ENCODE assay signal across 35 mouse cellular contexts in the genomic region with DNA sequence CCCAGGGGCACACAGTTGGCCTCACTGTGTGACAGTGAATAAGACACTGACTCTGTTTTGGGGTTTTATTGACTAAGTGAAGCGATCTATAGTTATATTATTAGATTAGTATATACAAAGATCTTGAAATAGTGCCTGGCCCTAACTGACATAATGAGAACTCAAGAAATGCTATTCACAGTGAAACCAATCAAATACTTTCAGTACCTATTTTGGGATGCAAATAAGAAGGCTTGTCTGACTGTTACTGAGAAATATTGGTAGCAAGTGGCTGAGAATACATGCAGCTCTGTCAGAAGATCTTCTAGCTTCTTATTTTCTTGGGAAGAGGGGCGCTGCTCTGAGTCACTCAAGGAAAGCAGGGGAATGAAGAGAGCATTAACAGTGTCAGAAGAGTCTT.
"Had no signal": no experiment of that assay in that cellular context is flagged by ENCODE, and none has a peak within 500 bp of the region (broad histone marks: within the 10 kb centered on the region; RNA-seq: fewer than 3 reads in every experiment).

No protein-coding gene starts in this region.

- H3K27me3 ChIP-seq: heart, embryonic 12.5 days; heart, embryonic 13.5 days; heart, embryonic 15.5 days; hindbrain, embryonic 12.5 days; hindbrain, embryonic 13.5 days; hindbrain, embryonic 15.5 days; intestine, embryonic 15.5 days; kidney, embryonic 15.5 days had no signal

- H3K36me3 ChIP-seq: heart, embryonic 12.5 days; heart, embryonic 13.5 days; heart, embryonic 15.5 days; hindbrain, embryonic 10.5 days; hindbrain, embryonic 12.5 days; hindbrain, embryonic 13.5 days; hindbrain, embryonic 15.5 days; intestine, embryonic 15.5 days; kidney, embryonic 15.5 days had no signal

- H3K4me2 ChIP-seq: heart, embryonic 11.5 days; heart, embryonic 12.5 days; heart, embryonic 13.5 days; heart, embryonic 15.5 days; hindbrain, embryonic 12.5 days; hindbrain, embryonic 13.5 days; hindbrain, embryonic 14.5 days; hindbrain, embryonic 15.5 days; intestine, embryonic 15.5 days; kidney, embryonic 15.5 days had no signal

- H3K9ac ChIP-seq: heart, embryonic 12.5 days; heart, embryonic 13.5 days; heart, embryonic 15.5 days; hindbrain, embryonic 12.5 days; hindbrain, embryonic 13.5 days; hindbrain, embryonic 14.5 days; hindbrain, embryonic 15.5 days; intestine, embryonic 15.5 days; kidney, embryonic 15.5 days had no signal

- H3K4me1 ChIP-seq: heart, embryonic 12.5 days; heart, embryonic 13.5 days; heart, embryonic 15.5 days; hindbrain, embryonic 10.5 days; hindbrain, embryonic 12.5 days; hindbrain, embryonic 13.5 days; hindbrain, embryonic 15.5 days; intestine, embryonic 15.5 days; kidney, embryonic 15.5 days had no signal

- DNase-seq: heart, postnatal 10 days; heart, postnatal 14 days; heart, postnatal 36 days; heart, postnatal 4 days; kidney, adult 11 months; kidney, adult 18-20 months; kidney, adult 2 months; kidney, adult 8-10 months; kidney, adult 9 months; kidney, postnatal 10 days; kidney, postnatal 14 days; kidney, postnatal 25 days; kidney, postnatal 36 days; kidney, postnatal 4 days; layer of hippocampus, adult 9-11 months; layer of hippocampus, postnatal 36 days had no signal

- H3K4me3 ChIP-seq: heart, embryonic 12.5 days; heart, embryonic 13.5 days; heart, embryonic 15.5 days; hindbrain, embryonic 10.5 days; hindbrain, embryonic 12.5 days; hindbrain, embryonic 13.5 days; hindbrain, embryonic 15.5 days; intestine, embryonic 15.5 days; kidney, embryonic 15.5 days; layer of hippocampus, adult 2 months; left cerebral cortex, adult 2 months had no signal

- H3K27ac ChIP-seq: heart, embryonic 13.5 days; heart, embryonic 15.5 days; hindbrain, embryonic 10.5 days; hindbrain, embryonic 12.5 days; hindbrain, embryonic 13.5 days; hindbrain, embryonic 14.5 days; hindbrain, embryonic 15.5 days; hindbrain, postnatal 0 days; intestine, embryonic 15.5 days; kidney, embryonic 15.5 days; kidney, postnatal 0 days; layer of hippocampus, adult 2 months; left cerebral cortex, adult 2 months had no signal

- H3K9me3 ChIP-seq: heart, embryonic 12.5 days; heart, embryonic 13.5 days; heart, embryonic 15.5 days; hindbrain, embryonic 10.5 days; hindbrain, embryonic 12.5 days; hindbrain, embryonic 13.5 days; hindbrain, embryonic 15.5 days; intestine, embryonic 15.5 days; kidney, embryonic 15.5 days had no signal

- ATAC-seq: hindbrain, embryonic 16.5 days; hindbrain, postnatal 0 days; inflammation-experienced regulatory T-cells, adult 6 months; intestine, embryonic 15.5 days; intestine, embryonic 16.5 days; intestine, postnatal 0 days had no signal
